Mouse (Mus musculus) B cell, adult 67 days (primary cell): ENCODE measurements around the gene Rhox11. TPM values are rescaled to one million over a fixed set of nuclear protein-coding genes. Genes with fewer than 3 reads are reported as not detected.

Experiments used
- total RNA-seq, 2 experiments: library from RNA; stranded (reverse); gene quantifications; 4 replicates each; pipeline ENCODE4 v1.2.4; 2023

Gene Rhox11
- not detected for total RNA-seq

GRCm38 (mm10) chrX:38085041-38085440, at the start of gene Rhox11:
TSS of gene Rhox11 (minus strand) at chrX:38085141.

DNA sequence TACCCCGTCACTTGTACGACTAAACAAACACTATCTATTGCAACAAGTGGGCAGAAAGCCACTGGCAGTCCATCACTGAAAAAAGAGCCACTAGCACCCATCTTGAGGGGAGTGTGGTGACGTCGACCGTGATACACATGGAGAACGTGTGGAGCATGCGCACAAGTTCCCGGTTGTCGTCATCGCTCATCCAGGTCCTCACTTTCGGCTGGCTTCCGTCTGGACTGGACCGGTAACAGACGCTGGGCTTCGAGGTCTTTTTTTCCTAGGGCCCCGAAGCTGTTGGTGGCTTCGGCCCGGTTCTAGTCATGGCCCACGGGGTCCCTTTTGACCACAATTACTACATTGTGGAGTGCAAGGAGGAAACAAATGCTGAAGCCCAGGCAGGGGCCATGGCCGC, 36.0 kb upstream of the Rhox11 start, which contains the start of gene Rhox13:
TSS of gene Rhox13 (plus strand) at position 238 of the 400 bp plus-strand sequence.

GRCm38 (mm10) chrX:38110807-38111206, 25.9 kb upstream of the Rhox11 start, which contains the start of gene Rhox12:
TSS of gene Rhox12 (minus strand) at chrX:38110907.

DNA sequence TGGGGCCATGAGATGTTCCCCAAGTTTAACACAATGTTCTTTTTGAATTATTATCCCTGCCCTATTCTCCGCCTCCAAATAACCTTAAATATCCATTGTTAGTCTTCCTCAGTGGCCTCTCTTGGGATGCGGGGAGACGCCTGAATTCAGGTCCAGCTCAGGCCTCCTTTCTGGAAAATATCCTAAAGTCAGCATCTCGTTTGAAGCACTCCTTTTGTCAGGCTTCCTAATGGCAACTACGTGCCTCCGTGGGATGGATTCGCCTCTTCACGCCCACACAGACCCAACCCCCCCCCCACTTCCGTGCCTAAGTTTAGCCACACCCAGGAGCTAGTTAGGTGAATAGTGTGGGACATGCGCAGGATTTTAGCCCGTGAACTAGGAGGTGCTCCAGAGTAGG, 18.8 kb downstream of the Rhox11 start, which contains the start of gene Rhox10:
TSS of gene Rhox10 (plus strand) at position 301 of the 400 bp plus-strand sequence.

DNA sequence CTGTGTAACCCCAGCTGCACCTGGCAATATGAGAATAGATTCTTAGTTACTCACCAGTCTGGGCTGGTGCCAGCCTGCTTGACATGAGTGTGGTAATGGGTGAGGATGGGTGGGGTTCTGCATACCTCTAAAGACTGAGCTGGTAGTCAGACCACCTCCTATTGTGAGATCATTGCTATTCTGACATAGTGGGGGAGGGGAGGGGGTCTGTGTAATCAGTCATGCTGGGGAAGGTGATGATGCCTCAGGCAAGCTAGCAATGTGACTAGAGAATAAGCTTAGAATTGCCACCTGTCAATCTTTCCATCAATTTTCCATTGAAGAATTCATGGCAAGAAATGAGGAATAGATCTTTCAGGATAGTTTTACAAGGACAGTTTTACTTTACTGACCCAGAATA, 41.9 kb downstream of the Rhox11 start, which contains the start of gene Btg1-ps2:
TSS of gene Btg1-ps2 (minus strand) at position 101 of the 400 bp plus-strand sequence.

Other genes with a start within 250 kb of the Rhox11 start
- gene Rhox8, start 206.2 kb downstream of the Rhox11 start, total RNA-seq, result not detected
- gene Rhox7b, start 187.9 kb downstream of the Rhox11 start, total RNA-seq, result not detected
- not detected for gene Rhox9, start 183.4 kb downstream of the Rhox11 start, total RNA-seq
- not detected for gene Btg1-ps1, start 66.3 kb downstream of the Rhox11 start, total RNA-seq
- not detected for gene Btg1-ps2, start 42.0 kb downstream of the Rhox11 start, total RNA-seq
- gene Rhox10, start 18.7 kb downstream of the Rhox11 start, total RNA-seq, result not detected
- gene Rhox12, start 25.8 kb upstream of the Rhox11 start, total RNA-seq, result not detected
- gene Rhox13, start 36.1 kb upstream of the Rhox11 start, total RNA-seq, result not detected
- 10 to 100 TPM; 34.8 to 39.0 TPM for gene Zbtb33, start 104.7 kb upstream of the Rhox11 start, total RNA-seq
- under 1 TPM; 0.27 to 0.32 TPM for gene Tmem255a, start 167.3 kb upstream of the Rhox11 start, total RNA-seq
- not detected for gene Atp1b4, start 231.0 kb upstream of the Rhox11 start, total RNA-seq